Mouse (Mus musculus): Measurements from ENCODE around the gene Lig1.

Gene Lig1

GRCm38 (mm10) chr7:13277081-13277480, at the start of gene Lig1:
Lig1 (plus strand) TSS chr7:13277283.
- peak in 1 of 2 experiments; percentile 15 for DNase-seq

DNA sequence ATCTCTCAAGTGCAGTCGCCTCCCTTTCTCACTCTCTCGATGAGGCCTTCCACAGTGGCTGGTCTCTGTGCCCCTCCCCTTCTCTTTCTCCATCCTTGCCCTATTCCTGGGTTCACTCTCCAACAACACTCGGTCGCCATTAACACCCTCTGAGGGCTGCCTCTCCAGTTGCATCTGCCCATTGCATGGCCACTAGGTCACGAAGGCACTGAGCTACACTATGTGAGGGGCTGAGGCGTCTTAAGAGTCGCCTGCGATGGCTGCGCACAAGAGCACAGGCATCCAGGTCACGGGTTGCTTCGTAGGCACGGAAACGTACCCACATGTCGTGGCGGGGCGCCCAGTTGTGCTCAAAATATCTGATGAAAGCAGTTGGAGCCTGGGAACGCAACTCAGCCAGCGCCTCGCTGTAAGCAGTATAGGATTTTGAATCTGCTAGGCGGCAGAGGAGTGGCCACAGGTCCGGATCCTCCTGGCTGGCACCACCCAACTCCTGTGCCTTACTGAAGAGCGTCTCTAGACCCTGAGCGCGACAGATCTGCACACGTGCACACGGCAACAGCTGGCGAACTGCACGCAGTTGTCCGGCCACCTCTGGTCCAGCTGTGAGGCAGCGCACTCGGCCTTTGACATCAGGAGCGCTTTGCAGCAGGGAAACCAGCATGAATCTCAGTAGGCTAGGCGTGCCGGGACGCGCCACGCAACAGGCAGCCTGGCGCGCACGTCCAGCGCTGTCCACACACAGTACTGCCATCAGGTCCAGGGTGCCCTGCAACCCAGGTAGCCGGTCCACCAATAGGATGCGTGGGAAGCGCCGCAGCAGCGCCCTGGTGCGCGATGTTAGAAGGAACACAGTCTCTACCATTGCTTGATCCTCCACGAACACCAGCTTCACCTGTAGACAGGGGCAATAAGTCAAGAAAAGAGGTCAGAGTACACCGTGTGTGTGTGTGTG, 16.1 kb upstream of the Lig1 start:
- DNase-seq, result no peak

DNA sequence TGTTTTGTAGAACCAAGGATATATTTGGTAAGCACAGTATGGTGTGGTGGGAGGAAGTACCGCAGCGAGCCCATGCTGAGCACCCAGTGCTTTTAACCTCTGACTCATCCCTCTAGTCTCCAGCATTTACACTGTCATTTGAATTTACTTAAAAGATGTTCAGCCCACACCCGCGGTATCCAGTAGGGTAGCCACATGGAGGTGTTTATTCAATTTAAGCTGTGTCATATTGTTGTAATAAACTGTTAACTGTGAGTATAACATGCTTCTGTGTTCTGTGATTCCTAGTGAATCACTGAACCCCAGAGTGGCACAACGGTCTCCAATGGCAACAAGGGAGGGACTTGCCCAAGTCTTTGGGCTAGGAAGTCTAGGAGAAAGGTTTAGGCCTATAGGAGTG, 13.2 kb upstream of the Lig1 start:
- no peak for DNase-seq

DNA sequence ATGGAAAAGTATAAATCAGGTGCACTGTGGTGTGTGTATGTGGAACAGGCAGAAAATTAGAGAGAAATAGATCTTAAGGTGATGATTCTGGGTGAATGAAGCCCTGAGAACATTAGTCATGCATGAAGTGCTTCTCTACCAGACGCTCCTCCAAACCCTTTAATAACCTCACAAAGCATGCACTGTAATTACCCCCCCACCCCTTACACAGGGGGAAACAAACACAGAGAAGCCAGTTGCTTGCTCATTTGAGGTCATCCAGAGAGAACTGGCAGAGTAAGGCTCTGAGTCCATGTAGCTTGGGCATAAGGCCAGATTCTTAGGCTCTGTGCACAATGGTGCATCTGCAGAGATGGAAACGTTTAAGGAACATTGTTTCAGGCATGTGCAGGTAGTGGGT, 12.7 kb upstream of the Lig1 start:
- no peak for DNase-seq

DNA sequence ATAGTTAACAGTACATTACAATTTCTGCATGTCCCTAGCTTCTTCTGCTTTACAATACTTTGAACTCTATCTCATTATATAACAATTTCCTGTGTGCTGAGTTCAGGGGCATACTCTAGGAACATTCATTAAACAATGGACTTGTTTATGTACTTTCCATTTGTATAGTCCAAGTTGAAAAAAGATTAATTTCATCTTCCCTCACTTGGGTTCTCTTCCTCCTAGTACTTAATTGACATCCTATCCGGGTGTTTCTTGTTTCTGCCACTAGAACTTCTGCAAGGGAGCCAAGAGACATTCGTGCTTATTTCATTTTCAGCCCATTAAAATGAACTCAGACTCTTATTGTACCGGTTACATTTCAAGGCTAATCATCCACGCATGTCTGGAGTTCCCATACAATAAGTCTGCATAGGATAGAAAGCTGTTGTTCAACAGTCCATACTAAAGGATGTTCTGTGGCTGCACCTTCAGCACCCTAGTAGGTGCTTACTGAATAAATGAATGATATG, 8.3 kb upstream of the Lig1 start:
- no peak for DNase-seq

DNA sequence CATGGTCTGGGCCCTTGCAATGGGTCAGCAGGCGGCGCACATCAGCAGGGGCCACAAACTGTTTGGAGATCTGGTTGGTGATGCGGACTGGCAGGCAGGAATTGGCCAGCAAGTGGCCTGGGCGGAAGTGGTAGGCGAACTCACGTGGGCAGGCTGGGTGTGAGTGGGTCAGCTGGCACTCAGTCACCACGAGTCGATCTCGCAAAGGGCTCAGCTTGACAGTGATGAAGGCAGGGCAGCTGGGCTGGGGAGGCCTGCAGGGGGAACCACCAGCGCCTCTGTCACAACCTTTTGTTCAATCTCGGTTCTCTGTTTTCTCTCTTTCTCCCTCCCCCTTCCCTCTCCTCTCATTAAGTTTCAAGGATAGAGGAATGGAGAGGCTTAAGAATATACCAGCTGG, 7.7 kb upstream of the Lig1 start:
- DNase-seq, result no peak

- no peak for DNase-seq
These were observed 5.4 kb upstream of the Lig1 start for GRCm38 (mm10) chr7:13271704-13272103.

DNA sequence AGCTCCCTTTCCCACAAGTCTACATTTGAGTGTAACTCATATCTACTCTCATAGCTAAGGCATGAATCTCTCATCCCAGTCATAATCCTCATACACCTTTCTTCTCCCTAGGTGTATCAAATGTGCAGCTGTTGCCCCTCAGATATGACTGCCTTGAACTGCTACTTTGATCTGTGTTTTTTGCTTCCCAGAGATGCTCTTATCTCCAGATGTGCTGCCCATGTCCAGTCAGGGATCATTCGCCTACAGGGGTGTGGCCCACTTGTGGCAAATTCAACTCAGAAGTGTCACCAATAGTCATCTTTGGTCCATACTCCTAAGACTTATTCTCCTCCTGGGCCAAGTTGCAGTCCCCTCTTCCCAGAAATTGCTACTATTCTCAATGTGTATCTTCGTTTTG, 750 bp downstream of the Lig1 start:
- no peak for DNase-seq

- peak; percentile 94 to 97 for DNase-seq
These were observed 1.3 kb downstream of the Lig1 start, which contains the start of gene Zswim9 for GRCm38 (mm10) chr7:13278308-13278891. Zswim9 (minus strand) TSS chr7:13278721.

GRCm38 (mm10) chr7:13278957-13279356, 1.9 kb downstream of the Lig1 start:
- DNase-seq, result peak in 1 of 2 experiments; percentile 11

- no peak for DNase-seq
These were observed 11.5 kb downstream of the Lig1 start for GRCm38 (mm10) chr7:13288621-13289020.

DNA sequence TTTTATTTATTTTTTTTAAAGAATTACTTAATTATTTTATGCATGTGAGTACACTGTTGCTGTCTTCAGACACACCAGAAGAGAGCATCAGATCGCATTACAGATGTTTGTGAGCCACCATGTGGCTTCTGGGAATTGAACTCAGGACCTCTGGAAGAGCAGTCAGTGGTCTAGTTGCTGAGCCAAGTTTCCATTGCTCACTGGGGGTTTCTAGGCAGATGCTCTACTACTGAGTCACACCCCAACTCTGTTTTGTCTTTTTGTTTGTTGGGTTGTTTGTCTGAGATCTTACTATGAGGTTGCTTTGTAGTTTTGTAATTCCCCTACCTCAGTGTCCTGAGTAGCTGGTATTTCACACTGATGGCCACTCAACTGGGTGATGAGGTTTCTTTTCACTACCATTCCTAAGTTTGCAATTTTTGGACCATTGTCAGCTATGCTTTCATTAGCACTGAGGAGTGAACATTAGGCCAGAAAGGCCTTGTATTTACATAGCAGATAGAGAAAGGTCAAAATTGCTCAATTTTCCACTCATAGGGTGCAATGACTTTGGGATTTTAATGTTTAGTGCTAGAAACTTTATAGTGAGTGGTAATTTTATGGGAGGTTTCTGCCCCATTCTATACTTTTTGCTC, 13.1 kb downstream of the Lig1 start:
- DNase-seq, result no peak

DNA sequence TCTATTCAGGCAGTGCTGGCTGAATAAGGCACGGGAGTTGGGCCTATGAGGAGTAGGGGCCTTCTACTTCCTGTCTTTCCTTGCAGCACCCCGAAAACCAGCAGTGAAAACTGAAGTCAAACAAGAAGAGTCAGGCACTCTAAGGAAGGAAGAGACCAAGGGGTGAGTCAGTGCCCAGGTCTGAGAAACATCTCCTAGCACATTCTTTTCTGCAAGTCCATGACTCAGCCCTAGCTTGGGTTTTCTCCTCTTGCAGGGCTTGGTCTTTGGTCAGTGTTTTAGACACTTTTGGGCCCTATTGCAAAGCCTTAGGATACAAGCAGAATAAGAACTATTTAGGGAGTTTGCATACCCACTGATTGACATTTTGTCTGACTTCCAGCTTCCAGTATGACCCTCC, 14.3 kb downstream of the Lig1 start:
- no peak for DNase-seq

- no peak for DNase-seq
These were observed 17.1 kb downstream of the Lig1 start for GRCm38 (mm10) chr7:13293878-13294855.

DNA sequence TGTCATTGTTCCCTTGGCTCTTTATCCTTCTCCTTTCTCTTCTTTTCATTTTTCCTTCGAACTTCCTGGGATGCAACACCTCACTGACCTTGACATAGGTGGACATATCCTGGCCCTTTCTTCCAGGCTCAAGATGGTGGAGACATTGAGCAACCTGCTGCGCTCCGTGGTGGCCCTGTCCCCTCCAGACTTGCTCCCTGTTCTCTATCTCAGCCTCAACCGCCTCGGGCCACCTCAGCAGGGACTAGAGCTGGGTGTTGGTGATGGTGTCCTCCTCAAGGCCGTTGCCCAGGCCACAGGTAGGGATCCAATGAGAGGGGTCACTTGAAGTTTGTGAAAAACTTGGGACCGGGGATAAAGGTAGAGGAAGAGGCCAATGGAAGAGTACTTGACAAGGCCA, 18.2 kb downstream of the Lig1 start:
- no peak for DNase-seq

- DNase-seq, result no peak
These were observed 20.6 kb downstream of the Lig1 start for GRCm38 (mm10) chr7:13297636-13298035.

DNA sequence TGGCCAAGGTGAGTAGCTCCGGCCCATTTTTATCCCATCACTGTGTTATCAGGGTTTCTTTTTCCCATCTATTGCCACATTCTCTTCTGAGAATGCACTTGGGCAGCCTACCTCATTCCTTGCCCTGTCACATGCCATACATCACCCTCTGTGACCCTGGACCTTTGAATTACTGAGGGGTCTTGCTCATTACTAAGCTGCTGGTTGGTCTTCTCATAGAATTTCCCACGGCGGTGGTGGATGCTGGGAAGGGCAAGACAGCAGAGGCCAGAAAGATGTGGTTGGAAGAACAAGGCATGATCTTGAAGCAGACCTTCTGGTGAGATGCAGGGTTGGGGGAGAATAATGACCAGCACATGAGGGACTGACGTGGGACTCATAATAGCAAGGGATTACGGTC, 21.7 kb downstream of the Lig1 start:
- no peak for DNase-seq

DNA sequence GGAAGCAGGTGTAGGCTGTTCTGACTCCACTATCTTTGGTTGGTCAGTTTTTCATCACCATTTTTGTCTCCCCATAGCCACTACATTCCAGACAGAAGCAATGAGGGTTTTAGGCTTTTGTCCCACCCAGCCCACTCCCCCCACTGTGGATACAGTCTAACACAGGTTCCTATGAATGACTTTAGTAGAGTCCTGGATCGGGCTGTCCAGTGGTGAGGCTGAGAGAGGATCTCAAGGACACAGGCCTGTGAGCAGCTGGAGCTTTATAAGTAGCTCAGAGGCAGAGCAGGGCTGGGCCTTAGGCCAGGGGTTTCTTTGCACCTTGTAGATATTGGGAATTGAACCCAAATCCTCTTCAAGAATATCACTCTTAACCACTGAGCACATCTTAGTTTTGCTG, 24.6 kb downstream of the Lig1 start:
- no peak for DNase-seq

- no peak for DNase-seq
These were observed 25.7 kb downstream of the Lig1 start for GRCm38 (mm10) chr7:13302780-13303179.

DNA sequence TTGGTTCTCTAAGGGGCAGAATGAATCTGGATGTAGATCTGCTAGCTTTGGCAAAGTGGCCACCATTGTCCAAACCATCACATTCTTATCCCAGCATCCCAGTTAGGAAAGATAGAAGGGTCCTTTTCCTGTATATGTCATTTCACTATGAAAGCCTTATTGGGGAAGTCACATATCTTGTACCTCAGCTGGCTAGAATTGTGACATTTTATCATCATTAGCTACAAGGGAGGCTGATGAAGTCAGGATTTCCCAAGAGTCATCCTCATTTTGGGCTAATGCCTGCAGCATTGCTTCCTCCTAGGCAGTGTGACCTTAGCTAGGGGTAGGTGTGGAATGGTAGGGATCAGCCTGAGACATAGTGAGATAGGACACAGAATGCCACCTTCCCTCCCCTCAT, 26.3 kb downstream of the Lig1 start:
- DNase-seq, result no peak

DNA sequence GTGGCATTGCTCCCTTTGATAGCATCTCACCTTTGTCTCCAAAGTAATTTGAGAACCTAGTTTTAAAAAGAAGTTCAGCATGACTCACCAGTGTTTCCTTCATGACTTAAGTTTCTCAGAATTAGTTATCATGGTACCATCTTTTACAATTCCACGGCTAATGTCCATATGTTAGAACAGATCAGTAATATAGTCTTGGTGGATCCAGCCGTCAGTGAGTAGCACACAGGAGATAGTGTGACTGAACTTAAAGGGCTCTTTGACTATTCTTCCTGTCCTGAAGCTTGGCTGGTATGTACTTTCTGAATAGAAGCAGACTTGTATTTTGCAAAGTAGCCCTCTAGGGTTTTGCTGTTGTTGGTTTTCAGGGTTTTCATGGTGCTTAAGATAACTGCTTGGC, 32.3 kb downstream of the Lig1 start:
- DNase-seq, result no peak

GRCm38 (mm10) chr7:13310493-13311199, 33.6 kb downstream of the Lig1 start:
- no peak for DNase-seq
